10 mouse cellular contexts compared by ENCODE assay signal in the genomic region with DNA sequence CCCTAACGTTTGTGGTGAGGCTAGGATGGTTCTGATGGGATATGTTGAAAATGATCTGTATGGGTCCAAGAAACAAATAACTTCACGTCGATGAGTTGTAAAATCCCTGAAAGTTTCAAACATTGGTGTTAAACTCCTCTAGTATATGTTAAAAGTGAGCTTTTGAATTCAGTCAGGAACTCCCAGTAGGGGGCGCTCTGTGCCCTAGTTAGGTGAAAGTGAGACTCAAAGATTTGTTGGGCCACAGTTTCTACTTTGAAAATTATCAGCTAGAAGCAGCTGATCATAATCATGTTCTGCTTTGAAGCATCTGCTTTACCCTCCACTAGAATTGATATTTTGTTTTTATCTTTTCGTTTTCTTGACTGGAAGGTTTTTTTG.
DNase-seq lines count a peak whose midpoint lies in the region; ATAC-seq lines count a peak whose summit lies in the region.
"Had no signal": no experiment of that assay in that cellular context is flagged by ENCODE, and none has a peak within 500 bp of the region (broad histone marks: within the 10 kb centered on the region; RNA-seq: fewer than 3 reads in every experiment).

No protein-coding gene starts in this region.

- H3K4me2 ChIP-seq in hindbrain, embryonic 12.5 days (replicated peaks), result no peak overlapping the region
- no peak overlapping the region for H3K4me2 ChIP-seq in embryonic facial prominence, embryonic 14.5 days (ENCODE audit: low read depth, low read length)

- H3K27ac ChIP-seq in hindbrain, embryonic 10.5 days, result no peak overlapping the region
- H3K27ac ChIP-seq in hindbrain, embryonic 12.5 days, result no peak overlapping the region
- H3K27ac ChIP-seq in embryonic facial prominence, embryonic 14.5 days (replicated peaks; ENCODE audit: low read depth, low read length), result no peak overlapping the region
- H3K27ac ChIP-seq: heart, embryonic 15.5 days; neural tube, embryonic 13.5 days had no signal

- H3K36me3 ChIP-seq in hindbrain, embryonic 10.5 days, result no peaks in the 10 kb centered on the region
- H3K36me3 ChIP-seq in hindbrain, embryonic 12.5 days, result no peaks in the 10 kb centered on the region
- H3K36me3 ChIP-seq in embryonic facial prominence, embryonic 14.5 days (ENCODE audit: control insufficient read depth, insufficient read depth, low read length), result no peaks in the 10 kb centered on the region
- H3K36me3 ChIP-seq: heart, embryonic 15.5 days; neural tube, embryonic 13.5 days had no signal

- peak; percentile 31 for DNase-seq in hindbrain, embryonic 10.5 days (ENCODE audit: low spot score)
- peak; percentile 79 for DNase-seq in CD4-positive, CD25-positive, alpha-beta regulatory T cell, adult 2 months (ENCODE audit: low read depth, low spot score)
- DNase-seq in adrenal gland, postnatal 36 days, result peak; percentile 87 to 90
- peak; percentile 26 for DNase-seq in embryonic facial prominence, embryonic 14.5 days (ENCODE audit: low spot score)
- DNase-seq in kidney, postnatal 36 days, result peak; percentile 63 to 90
- peak; percentile 29 to 39 for DNase-seq in thymus, postnatal 36 days

- ATAC-seq in hindbrain, embryonic 12.5 days (ENCODE audit: low FRiP score), result no peak
- no peak for ATAC-seq in embryonic facial prominence, embryonic 14.5 days (ENCODE audit: low read depth)
- ATAC-seq in megakaryocyte progenitor cell, adult 5-6 weeks (replicated peaks; ENCODE audit: poor library complexity), result peak; percentile 43

- H3K9ac ChIP-seq in hindbrain, embryonic 12.5 days, result no peak overlapping the region
- no peak overlapping the region for H3K9ac ChIP-seq in embryonic facial prominence, embryonic 14.5 days (ENCODE audit: low read depth, low read length)
- H3K9ac ChIP-seq: heart, embryonic 15.5 days; neural tube, embryonic 13.5 days had no signal

- peaks cover 38% of the 10 kb centered on the region for H3K9me3 ChIP-seq in hindbrain, embryonic 10.5 days
- H3K9me3 ChIP-seq in hindbrain, embryonic 12.5 days (replicated peaks), result peaks cover 22% of the 10 kb centered on the region
- H3K9me3 ChIP-seq in embryonic facial prominence, embryonic 14.5 days (ENCODE audit: control insufficient read depth, low read length), result peaks cover 23% of the 10 kb centered on the region

- H3K4me3 ChIP-seq in hindbrain, embryonic 10.5 days, result no peak overlapping the region
- H3K4me3 ChIP-seq in hindbrain, embryonic 12.5 days, result no peak overlapping the region
- H3K4me3 ChIP-seq in embryonic facial prominence, embryonic 14.5 days (ENCODE audit: low read depth, low read length), result no peak overlapping the region

- H3K27me3 ChIP-seq in hindbrain, embryonic 10.5 days (ENCODE audit: insufficient read depth, poor library complexity, severe bottlenecking), result no peaks in the 10 kb centered on the region
- peaks cover 3% of the 10 kb centered on the region; the same call in 1 of the 2 replicates for H3K27me3 ChIP-seq in hindbrain, embryonic 12.5 days
- H3K27me3 ChIP-seq in embryonic facial prominence, embryonic 14.5 days (replicated peaks; ENCODE audit: control insufficient read depth, insufficient read depth, low read length), result no peaks in the 10 kb centered on the region
- H3K27me3 ChIP-seq: neural tube, embryonic 13.5 days had no signal

- 40% methylated on average over 5 of the region's 5 CpGs for WGBS in hindbrain, embryonic 10.5 days
- 37% methylated on average over 5 of the region's 5 CpGs for WGBS in hindbrain, embryonic 12.5 days
- WGBS in embryonic facial prominence, embryonic 14.5 days, result 39% methylated on average over 5 of the region's 5 CpGs

- peaks cover 4% of the 10 kb centered on the region; the same call in 1 of the 2 replicates for H3K4me1 ChIP-seq in hindbrain, embryonic 10.5 days (replicated peaks)
- H3K4me1 ChIP-seq in hindbrain, embryonic 12.5 days, result no peaks in the 10 kb centered on the region
- no peaks in the 10 kb centered on the region for H3K4me1 ChIP-seq in embryonic facial prominence, embryonic 14.5 days (ENCODE audit: control insufficient read depth, insufficient read depth, low read length)
- H3K4me1 ChIP-seq: heart, embryonic 15.5 days; neural tube, embryonic 13.5 days had no signal

Comparison
In these comparisons a context has a peak if more than half of its experiments do, and no peak if none do; other contexts are left out.
1. DNase-seq: peak in every context shown above with its lines; median percentile 88 in adrenal gland, postnatal 36 days; 79 in CD4-positive, CD25-positive, alpha-beta regulatory T cell, adult 2 months; 76 in kidney, postnatal 36 days; 34 in thymus, postnatal 36 days; 31 in hindbrain, embryonic 10.5 days; 26 in embryonic facial prominence, embryonic 14.5 days.